Mouse (Mus musculus): ENCODE results near the gene Cdiptos. TPM values are rescaled to one million over a fixed set of nuclear protein-coding genes. Genes with fewer than 3 reads are reported as not detected.

The Cdiptos gene
- polyA plus RNA-seq, 1 experiment from 2014 or later = 1.3 TPM

DNA sequence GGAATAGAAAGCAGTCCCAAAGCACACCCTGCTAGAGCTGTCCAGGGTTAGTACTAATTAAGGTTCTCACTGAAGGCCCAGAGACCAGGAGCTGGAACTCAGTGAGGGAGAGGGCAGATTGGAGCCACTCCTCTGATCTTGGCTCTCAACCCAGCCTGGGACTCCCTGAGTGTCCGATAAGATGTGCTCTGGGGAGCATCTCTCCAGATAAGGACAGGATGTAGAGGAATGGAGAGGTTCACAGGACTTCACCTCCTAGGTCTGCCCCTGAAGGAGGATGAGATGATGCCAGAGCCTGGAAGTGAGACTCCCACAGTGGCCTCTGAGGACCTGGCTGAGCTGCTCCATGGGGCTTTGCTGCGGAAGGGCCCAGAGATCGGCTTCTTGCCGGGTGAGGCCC is 24.2 kb downstream of the Cdiptos start:
- ATAC-seq (no peak), DNase-seq (ENCODE audit: low read depth, low spot score) (no peak)
- in situ Hi-C loops (cut with MboI; ENCODE audit: low pct_unique_long_range_greater_than_20kb) = loop anchor here (5.0 kb wide), 1 partner anchor 119 kb away; the partner anchor contains the start of gene 4930451I11Rik
- no peak for TF ChIP-seq CTCF (IDR thresholded peaks at IDR 0.05)
- ChIA-PET CTCF (interaction anchor here (1.6 kb wide), 1 partner anchor 119 kb away, joined by 4 read pairs; no protein-coding TSS in a partner anchor), POLR2A (interaction anchor here (1.0 kb wide), 1 partner anchor 9 kb away, joined by 3 read pairs; no protein-coding TSS in a partner anchor)
- peaks cover 24% of the 10 kb centered on the region for H3K27me3 ChIP-seq

- in situ Hi-C loops (cut with MboI; ENCODE audit: low pct_unique_long_range_greater_than_20kb) = loop anchor here (5.0 kb wide), 1 partner anchor 119 kb away; the partner anchor contains the start of gene 4930451I11Rik
- ChIA-PET POLR2A (interaction anchor here (0.7 to 1.0 kb wide), 3 partner anchors 10 to 133 kb away, joined by 3 read pairs; no protein-coding TSS in a partner anchor), CTCF (interaction anchor here (1.6 kb wide), 1 partner anchor 118 kb away, joined by 4 read pairs; no protein-coding TSS in a partner anchor)
- no peak for TF ChIP-seq CTCF (IDR thresholded peaks at IDR 0.05)
- DNase-seq (ENCODE audit: low read depth, low spot score) = no peak
- no peak for ATAC-seq
- H3K27me3 ChIP-seq = peaks cover 24% of the 10 kb centered on the region
Measured at GRCm38 (mm10) chr7:126950647-126951615, 25.0 kb downstream of the Cdiptos start.

DNA sequence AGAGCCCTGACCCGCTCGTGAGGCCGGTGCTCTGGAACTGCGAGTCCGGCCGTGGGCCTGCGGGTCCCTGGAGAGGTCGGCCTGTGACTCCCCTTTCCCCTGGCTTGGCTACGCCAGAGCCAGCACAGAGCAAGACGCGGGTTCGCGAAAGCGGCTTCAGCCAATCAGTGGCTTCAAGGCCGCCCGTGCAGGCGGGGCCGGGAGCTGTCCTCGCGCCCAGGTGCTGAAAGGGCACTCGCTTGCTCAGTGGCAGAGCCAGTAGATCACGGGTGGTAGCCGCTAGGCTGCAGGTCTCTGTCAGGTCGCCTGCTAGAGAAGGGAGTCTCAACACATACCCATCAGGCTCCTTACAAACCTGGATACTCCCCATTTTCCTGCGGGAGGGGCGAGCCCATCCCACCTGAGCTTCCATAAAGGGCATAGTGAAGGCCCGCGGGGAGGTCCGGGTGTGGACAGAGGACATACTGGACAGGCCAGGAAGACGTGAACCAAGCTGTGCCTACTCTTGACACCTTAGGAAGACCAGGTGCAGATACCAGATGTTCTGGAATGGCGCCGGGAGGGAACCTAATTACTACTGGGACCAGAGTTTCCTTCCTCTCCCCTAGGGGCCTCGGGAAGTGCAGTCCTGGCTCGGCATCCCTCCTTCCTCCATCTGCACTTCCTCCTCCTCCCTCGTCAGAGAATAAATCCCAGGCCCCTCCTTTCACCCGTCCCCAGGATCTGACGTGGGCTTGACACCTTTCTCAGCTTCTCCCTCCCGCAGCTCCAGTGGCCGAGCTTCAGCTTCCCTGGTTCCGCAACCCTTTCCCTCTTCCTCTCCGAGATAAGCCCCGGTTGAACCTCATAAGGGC is 25.9 kb downstream of the Cdiptos start, which contains the start of gene Sez6l2:
TSS of gene Sez6l2 (plus strand) at position 771 of the 854 bp plus-strand sequence.
- no peak for TF ChIP-seq CTCF (IDR thresholded peaks at IDR 0.05)
- in situ Hi-C loops (cut with MboI; ENCODE audit: low pct_unique_long_range_greater_than_20kb) = loop anchor here (5.0 kb wide), 1 partner anchor 118 kb away; the partner anchor contains the start of gene 4930451I11Rik
- ATAC-seq (peak; percentile 67), DNase-seq (ENCODE audit: low read depth, low spot score) (peak; percentile 28)
- ChIA-PET POLR2A (interaction anchor here (0.8 kb wide), 1 partner anchor 11 kb away, joined by 3 read pairs; no protein-coding TSS in a partner anchor), CTCF (no interaction called here)
- peaks cover 24% of the 10 kb centered on the region for H3K27me3 ChIP-seq

GRCm38 (mm10) chr7:126949403-126949792 is 26.5 kb downstream of the Cdiptos start, which contains the start of gene Asphd1:
Gene Asphd1, minus strand, starts transcription at chr7:126949582.
- ChIA-PET CTCF (no interaction called here), POLR2A (no interaction called here)
- ATAC-seq (no peak), DNase-seq (ENCODE audit: low read depth, low spot score) (no peak)
- in situ Hi-C loops (cut with MboI; ENCODE audit: low pct_unique_long_range_greater_than_20kb) = no loop called here
- no peak for TF ChIP-seq CTCF (IDR thresholded peaks at IDR 0.05)
- H3K27me3 ChIP-seq = peaks cover 24% of the 10 kb centered on the region

GRCm38 (mm10) chr7:126948626-126949025 is 27.3 kb downstream of the Cdiptos start:
- no peak for TF ChIP-seq CTCF (IDR thresholded peaks at IDR 0.05)
- ATAC-seq = no peak
- CTCF ChIA-PET = no interaction called here
- in situ Hi-C loops (cut with MboI; ENCODE audit: low pct_unique_long_range_greater_than_20kb) = no loop called here
- peaks cover 24% of the 10 kb centered on the region for H3K27me3 ChIP-seq
- no peak for DNase-seq (ENCODE audit: low read depth, low spot score)
- POLR2A ChIA-PET = interaction anchor here (0.6 kb wide), 1 partner anchor 11 kb away, joined by 3 read pairs; no protein-coding TSS in a partner anchor

GRCm38 (mm10) chr7:126946530-126946929 is 29.4 kb downstream of the Cdiptos start:
- CTCF ChIA-PET = interaction anchor here (0.8 kb wide), 1 partner anchor 132 kb away, joined by 3 read pairs; no protein-coding TSS in a partner anchor
- in situ Hi-C loops (cut with MboI; ENCODE audit: low pct_unique_long_range_greater_than_20kb) = no loop called here
- POLR2A ChIA-PET = no interaction called here
- peaks cover 14% of the 10 kb centered on the region for H3K27me3 ChIP-seq
- DNase-seq (ENCODE audit: low read depth, low spot score) (no peak), ATAC-seq (no peak)
- no peak for TF ChIP-seq CTCF (IDR thresholded peaks at IDR 0.05)

- POLR2A ChIA-PET = no interaction called here
Measured at GRCm38 (mm10) chr7:126941801-126942200, 34.1 kb downstream of the Cdiptos start.

GRCm38 (mm10) chr7:126941171-126941570 is 34.7 kb downstream of the Cdiptos start:
- H3K27me3 ChIP-seq = no peaks in the 10 kb centered on the region
- in situ Hi-C loops (cut with MboI; ENCODE audit: low pct_unique_long_range_greater_than_20kb) = no loop called here
- no peak for TF ChIP-seq CTCF (IDR thresholded peaks at IDR 0.05)
- DNase-seq (ENCODE audit: low read depth, low spot score) (no peak), ATAC-seq (no peak)
- ChIA-PET CTCF (interaction anchor here (0.6 kb wide), 1 partner anchor 157 kb away, joined by 4 read pairs; no protein-coding TSS in a partner anchor), POLR2A (no interaction called here)

More at GRCm38 (mm10) chr7:126941801-126942200, 34.1 kb downstream of the Cdiptos start:
- no peaks in the 10 kb centered on the region for H3K27me3 ChIP-seq
- ATAC-seq (no peak), DNase-seq (ENCODE audit: low read depth, low spot score) (no peak)
- no peak for TF ChIP-seq CTCF (IDR thresholded peaks at IDR 0.05)
- CTCF ChIA-PET = no interaction called here
- in situ Hi-C loops (cut with MboI; ENCODE audit: low pct_unique_long_range_greater_than_20kb) = no loop called here

DNA sequence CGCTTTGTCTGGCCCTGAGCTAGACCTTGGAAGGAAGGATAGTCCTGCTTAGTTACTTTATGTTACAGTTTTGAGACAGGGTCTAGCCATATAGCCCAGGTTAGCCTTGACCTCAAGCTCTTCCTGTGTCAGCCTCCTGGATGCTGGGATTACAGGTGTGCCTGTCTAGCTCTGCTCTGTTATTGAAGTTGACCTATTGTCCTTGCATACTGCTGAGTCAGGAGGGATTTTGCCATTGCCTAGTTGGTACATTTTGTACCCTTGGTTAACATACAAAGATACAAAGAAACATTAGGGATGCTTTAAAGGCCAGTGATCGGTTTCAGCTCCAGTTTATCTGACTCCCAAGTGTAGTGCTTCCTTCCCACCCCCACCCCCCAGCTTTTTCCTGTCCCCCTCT is 43.2 kb downstream of the Cdiptos start:
- POLR2A ChIA-PET = no interaction called here
- DNase-seq (ENCODE audit: low read depth, low spot score) (no peak), ATAC-seq (no peak)
- no peak for TF ChIP-seq CTCF (IDR thresholded peaks at IDR 0.05)
- no peaks in the 10 kb centered on the region for H3K27me3 ChIP-seq
- CTCF ChIA-PET = no interaction called here
- in situ Hi-C loops (cut with MboI; ENCODE audit: low pct_unique_long_range_greater_than_20kb) = no loop called here

DNA sequence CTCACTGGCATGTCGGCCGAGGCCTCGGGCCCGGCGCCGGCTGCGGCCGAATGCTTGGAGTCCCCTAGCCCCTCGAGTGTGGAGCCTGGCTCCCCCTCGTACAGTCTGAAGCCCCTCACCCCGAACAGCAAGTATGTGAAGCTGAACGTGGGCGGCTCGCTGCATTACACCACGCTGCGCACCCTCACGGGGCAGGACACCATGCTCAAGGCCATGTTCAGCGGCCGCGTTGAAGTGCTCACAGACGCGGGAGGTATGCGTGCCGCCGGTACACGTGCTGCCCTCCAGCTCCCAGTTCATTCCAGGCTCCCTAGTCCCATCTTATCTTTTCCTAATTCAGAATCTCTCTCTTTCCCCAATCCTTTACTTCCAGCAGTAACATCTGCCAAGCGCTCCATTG is 46.9 kb downstream of the Cdiptos start:
- ATAC-seq (peak; percentile 51), DNase-seq (ENCODE audit: low read depth, low spot score) (no peak)
- POLR2A ChIA-PET = no interaction called here
- TF ChIP-seq CTCF (IDR thresholded peaks at IDR 0.05) = no peak
- H3K27me3 ChIP-seq = no peaks in the 10 kb centered on the region
- CTCF ChIA-PET = interaction anchor here (0.9 kb wide), 1 partner anchor 10 kb away, joined by 3 read pairs; no protein-coding TSS in a partner anchor
- in situ Hi-C loops (cut with MboI; ENCODE audit: low pct_unique_long_range_greater_than_20kb) = no loop called here
